Mouse (Mus musculus) heart, embryonic 16.5 days (tissue): Measurements from ENCODE around the gene Mgmt. TPM values are rescaled to one million over a fixed set of nuclear protein-coding genes. Genes with fewer than 3 reads are reported as not detected.

Experiments
- ATAC-seq: fragments of 200-750 bp; cut with Nextera tagmentation; replicated peaks from 2 replicates; pipeline ENCODE4 v1.8.0; 2017; ENCODE audit warnings: moderate number of reproducible peaks; ENCODE audit not compliant: insufficient read depth, low FRiP score; ENCODE audit errors: extremely low read depth
- H3K27ac ChIP-seq: fragments of 300-500 bp; sonication (generic); 2 replicates; pipeline ENCODE4 v1.5.1; 2014; ENCODE audit warnings: mild to moderate bottlenecking, low read length, control low read depth, moderate library complexity
- H3K27me3 ChIP-seq: fragments of 300-500 bp; sonication (generic); 2 replicates; pipeline ENCODE4 v1.6.1; 2014; ENCODE audit warnings: low read length, mixed read lengths; ENCODE audit not compliant: control insufficient read depth, insufficient read depth
- H3K36me3 ChIP-seq: fragments of 300-500 bp; sonication (generic); 2 replicates; pipeline ENCODE4 v1.6.1; 2014; ENCODE audit not compliant: control insufficient read depth, insufficient read depth
- H3K4me1 ChIP-seq: fragments of 300-500 bp; sonication (generic); 2 replicates; pipeline ENCODE4 v1.6.1; 2014; ENCODE audit warnings: low read length, mixed read lengths; ENCODE audit not compliant: control insufficient read depth, insufficient read depth
- H3K4me2 ChIP-seq: fragments of 300-500 bp; sonication (generic); 2 replicates; pipeline ENCODE4 v1.6.1; 2014; ENCODE audit warnings: low read depth, mild to moderate bottlenecking, control low read depth, low read length
- H3K4me3 ChIP-seq: fragments of 300-500 bp; sonication (generic); 2 replicates; pipeline ENCODE4 v1.5.1; 2014; ENCODE audit warnings: mild to moderate bottlenecking, control low read depth, low read length
- H3K9ac ChIP-seq: fragments of 300-500 bp; sonication (generic); 2 replicates; pipeline ENCODE4 v1.6.1; 2014; ENCODE audit warnings: low read length, control low read depth
- H3K9me3 ChIP-seq: fragments of 300-500 bp; sonication (generic); replicated peaks from 2 replicates; pipeline ENCODE4 v1.6.1; 2016; ENCODE audit warnings: low read length; ENCODE audit not compliant: control insufficient read depth
- WGBS: fragments of 180-500 bp; shearing (Covaris S2); extraction: QIAGEN DNeasy Blood & Tissue Kit; methylation state at CpG from one replicate; pipeline ENCODE4 v1.1.7; 2014; 5-methylcytosine and 5-hydroxymethylcytosine counted together
- polyA plus RNA-seq: library from polyadenylated mRNA; unstranded; fragments of >200 nt; fragmentation: Nextera tagmentation; extraction: Ambion mirVana; gene quantifications from 2 replicates; pipeline ENCODE4 v1.2.1, GENCODE M21; 2015

Mgmt gene
- polyA plus RNA-seq, 1 experiment from 2014 or later, result 7.7 TPM

DNA sequence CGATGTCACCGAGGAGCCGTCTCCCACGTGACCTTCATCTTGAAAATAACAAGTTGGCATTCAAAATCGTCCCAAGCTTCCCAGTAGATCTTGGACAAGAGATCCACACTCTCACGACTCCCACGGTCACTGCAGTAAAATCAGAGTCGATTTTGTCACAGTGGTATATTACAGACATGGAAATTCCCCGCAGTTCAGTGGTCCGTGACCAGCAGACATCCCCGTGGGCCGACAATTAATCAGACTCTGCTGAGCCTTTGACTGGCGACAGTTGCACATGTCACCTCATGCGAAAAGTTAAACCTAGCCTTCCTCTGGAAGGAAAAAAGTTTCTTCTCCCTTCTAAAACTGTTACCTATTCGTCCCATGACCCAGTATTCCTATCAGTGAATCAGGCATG, 106.8 kb downstream of the Mgmt start:
- H3K4me1 ChIP-seq, result peaks cover 6% of the 10 kb centered on the region; the same call in 1 of the 2 replicates
- no peak overlapping the region for H3K4me2 ChIP-seq
- ATAC-seq, result no peak
- H3K27me3 ChIP-seq, result no peaks in the 10 kb centered on the region
- no peaks in the 10 kb centered on the region for H3K36me3 ChIP-seq
- no peaks in the 10 kb centered on the region for H3K9me3 ChIP-seq
- H3K27ac ChIP-seq, result no peak overlapping the region
- no peak overlapping the region for H3K4me3 ChIP-seq
- 80% methylated on average over 15 of the region's 15 CpGs for WGBS
- H3K9ac ChIP-seq, result no peak overlapping the region

DNA sequence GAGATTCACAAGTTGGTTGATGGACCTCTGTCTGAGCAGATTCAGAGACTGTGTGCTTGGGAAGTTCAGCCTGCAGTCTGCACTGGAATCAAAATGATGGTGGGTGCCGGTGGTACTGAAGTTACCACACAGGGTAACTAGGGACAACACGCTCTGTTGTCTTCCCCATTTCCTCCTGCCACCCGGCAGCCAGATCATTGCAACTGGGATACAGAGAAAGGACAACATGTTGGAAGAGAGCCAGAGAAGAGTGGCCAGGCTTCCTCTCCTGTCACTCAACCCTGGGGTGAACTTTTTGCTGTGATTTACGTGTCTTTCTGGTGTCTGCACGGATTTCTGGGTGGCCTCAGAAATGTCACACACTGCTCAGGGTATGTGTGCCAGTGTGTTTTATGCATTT, 107.4 kb downstream of the Mgmt start:
- no peaks in the 10 kb centered on the region for H3K36me3 ChIP-seq
- peaks cover 6% of the 10 kb centered on the region; the same call in 1 of the 2 replicates for H3K4me1 ChIP-seq
- H3K4me2 ChIP-seq, result no peak overlapping the region
- H3K4me3 ChIP-seq, result no peak overlapping the region
- no peaks in the 10 kb centered on the region for H3K27me3 ChIP-seq
- no peak overlapping the region for H3K9ac ChIP-seq
- 22% methylated on average over 5 of the region's 5 CpGs for WGBS
- ATAC-seq, result no peak; the same call in 1 of the 2 replicates
- H3K9me3 ChIP-seq, result no peaks in the 10 kb centered on the region
- H3K27ac ChIP-seq, result no peak overlapping the region

DNA sequence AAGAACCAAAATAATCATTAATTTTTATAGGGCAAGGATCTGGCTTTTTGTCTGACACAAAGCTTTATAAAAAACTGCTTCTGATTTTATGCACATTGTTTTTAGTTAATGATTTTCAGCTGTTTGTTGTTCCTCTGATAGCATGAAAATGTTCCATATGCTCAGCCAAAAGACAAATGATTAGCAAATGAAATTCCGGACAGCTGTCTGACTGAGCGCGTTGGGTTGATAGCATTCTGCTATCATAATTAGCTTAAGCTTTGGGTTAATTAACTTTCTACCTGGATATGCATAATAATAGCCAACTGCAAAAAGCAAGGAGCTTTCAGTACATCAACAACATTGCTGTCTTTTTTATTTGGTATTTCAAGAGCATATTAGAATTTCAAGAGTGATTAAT, 108.0 kb downstream of the Mgmt start:
- 70% methylated on average over 3 of the region's 3 CpGs for WGBS
- ATAC-seq, result no peak
- H3K4me1 ChIP-seq, result peaks cover 6% of the 10 kb centered on the region; the same call in 1 of the 2 replicates
- H3K4me2 ChIP-seq, result no peak overlapping the region
- no peak overlapping the region for H3K9ac ChIP-seq
- H3K9me3 ChIP-seq, result no peaks in the 10 kb centered on the region
- H3K4me3 ChIP-seq, result no peak overlapping the region
- H3K27ac ChIP-seq, result no peak overlapping the region
- no peaks in the 10 kb centered on the region for H3K36me3 ChIP-seq
- H3K27me3 ChIP-seq, result no peaks in the 10 kb centered on the region

DNA sequence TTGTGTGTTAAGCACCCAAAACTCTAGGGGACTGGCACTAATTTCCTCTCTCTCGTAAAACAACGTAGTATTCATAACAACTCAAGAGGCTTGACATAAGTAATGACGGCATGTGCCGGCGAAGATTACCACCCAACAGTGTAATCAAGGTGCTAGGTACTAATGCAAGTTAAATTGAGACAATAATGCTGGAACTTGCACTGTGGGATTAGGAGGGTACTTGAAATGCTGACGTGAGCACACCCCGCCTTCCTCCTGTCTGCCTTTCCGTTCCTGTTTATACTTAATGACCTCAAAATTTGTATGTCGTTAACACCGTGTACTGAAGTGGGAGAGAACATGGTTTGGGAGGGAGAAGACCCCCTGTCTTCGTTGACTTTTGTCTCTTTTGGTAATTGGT, 110.9 kb downstream of the Mgmt start:
- Histone ChIP-seq H3K4me1 (peaks cover 6% of the 10 kb centered on the region; the same call in 1 of the 2 replicates), H3K4me2 (no peak overlapping the region), H3K27ac (no peak overlapping the region), H3K36me3 (no peaks in the 10 kb centered on the region), H3K9me3 (no peaks in the 10 kb centered on the region), H3K27me3 (peaks cover 3% of the 10 kb centered on the region; the same call in 1 of the 2 replicates), H3K9ac (no peak overlapping the region), H3K4me3 (no peak overlapping the region)
- ATAC-seq, result no peak
- WGBS, result 69% methylated on average over 11 of the region's 11 CpGs

DNA sequence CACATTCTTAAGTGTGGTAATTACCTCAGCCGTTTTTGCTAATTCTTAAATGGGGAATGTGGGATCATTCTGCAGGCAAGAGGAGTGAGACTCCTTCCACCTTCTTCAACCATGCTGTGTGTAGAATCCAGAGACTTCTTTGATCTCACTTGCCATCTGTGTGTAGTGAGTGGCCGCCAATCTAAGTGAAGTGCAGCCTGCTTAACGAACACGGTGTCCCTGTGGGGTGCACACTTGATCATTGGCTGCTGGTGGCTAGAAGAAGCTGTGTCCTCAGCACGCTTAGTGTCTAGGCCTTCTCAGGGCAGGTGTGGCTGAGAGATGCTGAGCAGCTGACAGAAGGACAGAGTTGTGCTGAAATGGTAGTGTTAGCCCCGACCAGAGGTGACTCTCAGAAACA, 113.9 kb downstream of the Mgmt start:
- H3K9me3 ChIP-seq, result no peaks in the 10 kb centered on the region
- no peaks in the 10 kb centered on the region for H3K36me3 ChIP-seq
- no peak for ATAC-seq
- no peak overlapping the region for H3K4me2 ChIP-seq
- 74% methylated on average over 6 of the region's 6 CpGs for WGBS
- H3K4me1 ChIP-seq, result no peaks in the 10 kb centered on the region
- no peak overlapping the region for H3K27ac ChIP-seq
- H3K9ac ChIP-seq, result no peak overlapping the region
- H3K4me3 ChIP-seq, result no peak overlapping the region
- H3K27me3 ChIP-seq, result peaks cover 5% of the 10 kb centered on the region

DNA sequence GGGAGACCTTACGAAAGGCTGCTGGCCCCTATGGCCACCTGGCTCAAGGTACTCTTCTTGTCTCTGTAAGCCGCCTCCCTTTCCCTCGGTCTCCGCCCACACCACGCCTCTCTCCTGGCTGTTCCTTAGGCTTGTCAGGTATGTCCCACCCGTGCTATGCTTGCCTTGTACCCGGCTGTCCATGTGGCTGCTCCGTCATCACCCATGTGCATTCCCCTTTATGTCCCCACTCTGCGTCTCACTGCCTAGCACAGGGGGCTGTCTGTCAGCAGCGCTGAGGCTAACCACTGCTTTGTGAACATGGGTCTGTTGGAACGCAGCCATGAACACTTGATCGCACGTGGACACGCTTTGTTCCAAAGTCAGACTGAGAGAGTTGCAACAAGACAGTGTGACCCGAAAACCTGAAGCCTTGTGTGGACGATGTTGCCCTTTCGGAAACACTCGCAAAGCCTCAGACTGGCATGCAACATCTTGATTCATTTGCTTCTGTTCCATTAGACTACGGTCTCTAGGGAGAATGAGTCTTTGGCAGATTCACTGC, 115.4 kb downstream of the Mgmt start:
- no peaks in the 10 kb centered on the region for H3K4me1 ChIP-seq
- H3K9me3 ChIP-seq, result no peaks in the 10 kb centered on the region
- WGBS, result 63% methylated on average over 19 of the region's 19 CpGs
- H3K27ac ChIP-seq, result no peak overlapping the region
- H3K4me3 ChIP-seq, result no peak overlapping the region
- no peak overlapping the region for H3K4me2 ChIP-seq
- H3K36me3 ChIP-seq, result no peaks in the 10 kb centered on the region
- H3K27me3 ChIP-seq, result peaks cover 5% of the 10 kb centered on the region
- no peak overlapping the region for H3K9ac ChIP-seq
- peak; percentile 49 for ATAC-seq

DNA sequence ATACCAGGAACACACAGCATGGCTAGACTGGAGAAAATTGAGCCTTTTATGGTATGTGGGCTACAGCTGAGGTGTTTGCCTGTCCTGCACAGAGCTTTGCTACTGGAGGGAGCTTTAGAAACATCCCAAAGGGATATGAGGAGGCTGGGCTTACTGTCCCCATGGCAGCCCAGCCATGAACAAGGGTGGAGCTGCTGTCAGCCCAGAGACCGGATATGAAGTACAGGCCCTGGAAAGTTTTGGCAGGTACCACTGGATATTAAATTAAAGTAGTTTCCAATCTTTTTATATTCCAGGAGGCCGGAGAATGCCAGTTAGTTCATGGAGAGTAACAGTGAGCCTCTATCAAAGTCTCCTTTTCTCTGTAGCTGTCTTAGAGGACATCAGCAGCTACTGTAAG, 116.0 kb downstream of the Mgmt start:
- H3K27me3 ChIP-seq, result peaks cover 5% of the 10 kb centered on the region
- 0 out of 2 replicates have a peak, but pooled peaks have one; percentile 41 for ATAC-seq
- 72% methylated on average over 2 of the region's 2 CpGs for WGBS
- H3K4me3 ChIP-seq, result no peak overlapping the region
- no peak overlapping the region for H3K4me2 ChIP-seq
- H3K9ac ChIP-seq, result no peak overlapping the region
- H3K9me3 ChIP-seq, result no peaks in the 10 kb centered on the region
- H3K27ac ChIP-seq, result no peak overlapping the region
- no peaks in the 10 kb centered on the region for H3K36me3 ChIP-seq
- H3K4me1 ChIP-seq, result no peaks in the 10 kb centered on the region

DNA sequence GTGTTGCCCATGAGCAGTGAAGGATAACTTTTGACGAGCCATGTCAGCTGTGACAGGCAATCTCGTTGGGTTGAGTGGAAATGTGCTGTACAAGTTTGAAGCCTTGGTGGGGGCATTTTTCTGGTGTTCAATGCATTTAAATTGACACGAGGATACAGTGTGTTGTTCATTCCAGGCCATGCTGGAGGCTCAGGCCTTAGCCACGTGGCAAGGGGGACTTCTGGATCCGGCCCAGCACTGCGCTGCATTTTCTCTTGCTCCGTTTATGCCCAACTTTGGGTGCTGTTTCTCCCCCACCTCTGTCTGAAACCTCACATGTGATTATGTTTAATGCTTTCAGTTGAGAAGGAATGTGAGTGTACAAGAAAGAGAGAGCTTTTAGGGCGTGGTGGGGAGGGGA, 118.3 kb downstream of the Mgmt start:
- Histone ChIP-seq H3K27ac (no peak overlapping the region), H3K36me3 (no peaks in the 10 kb centered on the region), H3K4me2 (no peak overlapping the region), H3K4me1 (no peaks in the 10 kb centered on the region), H3K27me3 (peaks cover 5% of the 10 kb centered on the region), H3K9ac (no peak overlapping the region), H3K9me3 (no peaks in the 10 kb centered on the region), H3K4me3 (no peak overlapping the region)
- no peak for ATAC-seq
- WGBS, result 74% methylated on average over 8 of the region's 8 CpGs

DNA sequence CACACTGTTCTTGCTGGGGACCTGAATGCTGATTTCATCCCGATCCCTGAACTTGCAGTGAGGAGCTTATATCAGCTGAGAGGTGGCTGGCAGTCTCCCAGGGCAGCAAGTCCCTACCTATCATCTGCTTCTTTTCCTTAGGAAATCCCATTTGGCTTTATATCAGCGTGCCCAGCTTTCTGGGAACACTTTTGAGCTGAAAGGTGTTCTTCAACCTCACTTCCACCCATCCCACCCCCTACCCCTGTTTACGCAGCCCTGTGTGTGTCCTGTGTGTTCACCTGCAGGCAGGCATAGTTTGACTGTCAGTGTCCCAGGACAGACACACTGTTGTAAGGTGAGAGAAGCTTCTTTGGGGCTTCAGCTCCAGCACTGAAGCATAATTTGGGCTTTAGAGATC, 119.0 kb downstream of the Mgmt start:
- H3K4me1 ChIP-seq, result no peaks in the 10 kb centered on the region
- H3K27me3 ChIP-seq, result peaks cover 4% of the 10 kb centered on the region
- no peak overlapping the region for H3K9ac ChIP-seq
- H3K4me3 ChIP-seq, result no peak overlapping the region
- ATAC-seq, result no peak
- no peak overlapping the region for H3K27ac ChIP-seq
- WGBS, result 44% methylated on average over 3 of the region's 3 CpGs
- H3K4me2 ChIP-seq, result no peak overlapping the region
- H3K9me3 ChIP-seq, result no peaks in the 10 kb centered on the region
- no peaks in the 10 kb centered on the region for H3K36me3 ChIP-seq
